Comparison of ENCODE assay signal across 14 mouse cellular contexts in genomic region chr5:64884865-64885439, GRCm38 (mm10). TPM values are rescaled to one million over a fixed set of nuclear protein-coding genes. Genes with fewer than 3 reads are reported as not detected.
DNase-seq lines count a peak whose midpoint lies in the region; ATAC-seq and TF ChIP-seq lines count a peak whose summit lies in the region.
"Had no signal": no experiment of that assay in that cellular context is flagged by ENCODE, and none has a peak within 500 bp of the region (broad histone marks: within the 10 kb centered on the region; RNA-seq: fewer than 3 reads in every experiment).

No protein-coding gene starts in this region.

- TF ChIP-seq POLR2A in CH12.LX (IDR thresholded peaks at IDR 0.05; ENCODE audit: low read depth, low read length), result no peak

- peaks cover 6% of the 10 kb centered on the region; the same call in 1 of the 2 replicates for H3K9me3 ChIP-seq in intestine, embryonic 16.5 days (ENCODE audit: control insufficient read depth, low read length)
- no peaks in the 10 kb centered on the region for H3K9me3 ChIP-seq in intestine, embryonic 15.5 days
- peaks cover 19% of the 10 kb centered on the region for H3K9me3 ChIP-seq in CH12.LX (replicated peaks; ENCODE audit: low read length)
- no peaks in the 10 kb centered on the region for H3K9me3 ChIP-seq in midbrain, embryonic 15.5 days
- H3K9me3 ChIP-seq: embryonic facial prominence, embryonic 15.5 days; forebrain, embryonic 15.5 days; neural tube, embryonic 15.5 days had no signal

- no peak overlapping the region for H3K4me3 ChIP-seq in intestine, embryonic 16.5 days (ENCODE audit: low read length)
- no peak overlapping the region for H3K4me3 ChIP-seq in intestine, embryonic 15.5 days (replicated peaks)
- H3K4me3 ChIP-seq in CH12.LX (replicated peaks in 1 of 3; ENCODE audit: low read depth in 2 of 3, low read length in 2 of 3, poor library complexity in 1 of 3), result no peak overlapping the region
- no peak overlapping the region for H3K4me3 ChIP-seq in midbrain, embryonic 15.5 days
- H3K4me3 ChIP-seq: embryonic facial prominence, embryonic 15.5 days; forebrain, embryonic 15.5 days; hindbrain, embryonic 10.5 days; neural tube, embryonic 15.5 days had no signal

- dilution Hi-C loops in CH12.LX (cut with MboI; ENCODE audit: extremely low pct_ligation_motif_present, extremely low pct_unique_long_range_greater_than_20kb, low sequenced_read_pairs), result no loop called here

- H3K4me1 ChIP-seq in intestine, embryonic 16.5 days (ENCODE audit: control insufficient read depth, insufficient read depth, low read length), result 0 out of 2 replicates have a peak, but pooled peaks cover 3% of the 10 kb centered on the region
- H3K4me1 ChIP-seq in intestine, embryonic 15.5 days (replicated peaks), result 0 out of 2 replicates have a peak, but pooled peaks cover 3% of the 10 kb centered on the region
- H3K4me1 ChIP-seq in CH12.LX (ENCODE audit: control insufficient read depth in 1 of 2, insufficient read depth in 2 of 2), result peaks cover 4 to 35% of the 10 kb centered on the region in 2 experiments
- H3K4me1 ChIP-seq in midbrain, embryonic 15.5 days, result 0 out of 2 replicates have a peak, but pooled peaks cover 4% of the 10 kb centered on the region

- peak; percentile 82 for TF ChIP-seq EP300 in CH12.LX (IDR thresholded peaks at IDR 0.05; ENCODE audit: low read length)

- DNase-seq in B cell, adult 2 months, result peak; percentile 38 to 50
- peak; percentile 95 for DNase-seq in CH12.LX (ENCODE audit: extremely low read depth)
- no peak for DNase-seq in gastrocnemius, adult 18-20 months (ENCODE audit: low spot score)
- DNase-seq: cerebellum, adult 9-11 months; gastrocnemius, postnatal 14 days; thymus, postnatal 4 days had no signal

- no peaks in the 10 kb centered on the region for H3K79me2 ChIP-seq in CH12.LX (replicated peaks; ENCODE audit: control insufficient read depth, extremely low read depth, insufficient read depth, poor library complexity, severe bottlenecking)

- H3K9ac ChIP-seq in intestine, embryonic 16.5 days (ENCODE audit: low read depth, low read length), result no peak overlapping the region
- H3K9ac ChIP-seq in intestine, embryonic 15.5 days, result no peak overlapping the region
- no peak overlapping the region for H3K9ac ChIP-seq in CH12.LX (ENCODE audit: insufficient read depth, low read depth)
- H3K9ac ChIP-seq in midbrain, embryonic 15.5 days, result no peak overlapping the region
- H3K9ac ChIP-seq: embryonic facial prominence, embryonic 15.5 days; forebrain, embryonic 15.5 days; neural tube, embryonic 15.5 days had no signal

- in situ Hi-C loops in CH12.LX (cut with MboI; ENCODE audit: low pct_ligation_motif_present, low pct_unique_long_range_greater_than_20kb, low sequenced_read_pairs), result loop anchor here (5.0 kb wide), 2 partner anchors 42 to 72 kb away; no protein-coding TSS in a partner anchor

- H3K27ac ChIP-seq in intestine, embryonic 16.5 days (ENCODE audit: low read length), result no peak overlapping the region
- H3K27ac ChIP-seq in intestine, embryonic 15.5 days, result no peak overlapping the region
- H3K27ac ChIP-seq in CH12.LX (ENCODE audit: insufficient read depth, low read depth), result peak overlapping the region; percentile 82
- H3K27ac ChIP-seq in midbrain, embryonic 15.5 days, result no peak overlapping the region
- H3K27ac ChIP-seq: neural tube, embryonic 15.5 days had no signal

- peak; percentile 28 for TF ChIP-seq RAD21 in CH12.LX (IDR thresholded peaks at IDR 0.05; ENCODE audit: low read depth, low read length)

- WGBS in intestine, embryonic 16.5 days, result 84% methylated on average over 13 of the region's 13 CpGs
- 82% methylated on average over 13 of the region's 13 CpGs for WGBS in intestine, embryonic 15.5 days
- WGBS in midbrain, embryonic 15.5 days, result 86% methylated on average over 13 of the region's 13 CpGs

- 0 out of 2 replicates have a peak, but pooled peaks have one; percentile 23 for ATAC-seq in intestine, embryonic 16.5 days
- ATAC-seq in intestine, embryonic 15.5 days, result no peak
- peak; percentile 26 for ATAC-seq in inflammation-experienced regulatory T-cells, adult 6 months
- ATAC-seq in midbrain, embryonic 15.5 days (replicated peaks), result no peak

- H3K27me3 ChIP-seq in intestine, embryonic 16.5 days (replicated peaks; ENCODE audit: control insufficient read depth, insufficient read depth, low read length), result no peaks in the 10 kb centered on the region
- H3K27me3 ChIP-seq in intestine, embryonic 15.5 days (replicated peaks), result no peaks in the 10 kb centered on the region
- H3K27me3 ChIP-seq in CH12.LX (replicated peaks), result no peaks in the 10 kb centered on the region
- H3K27me3 ChIP-seq in midbrain, embryonic 15.5 days (replicated peaks), result no peaks in the 10 kb centered on the region
- H3K27me3 ChIP-seq: embryonic facial prominence, embryonic 15.5 days; forebrain, embryonic 15.5 days; neural tube, embryonic 15.5 days had no signal

- H3K4me2 ChIP-seq in intestine, embryonic 16.5 days (ENCODE audit: low read depth, low read length), result no peak overlapping the region
- H3K4me2 ChIP-seq in intestine, embryonic 15.5 days (replicated peaks), result no peak overlapping the region
- peak overlapping the region; percentile 62 for H3K4me2 ChIP-seq in CH12.LX (ENCODE audit: insufficient read depth, low read depth, poor library complexity, severe bottlenecking)
- H3K4me2 ChIP-seq in midbrain, embryonic 15.5 days, result no peak overlapping the region
- H3K4me2 ChIP-seq: embryonic facial prominence, embryonic 15.5 days; forebrain, embryonic 15.5 days; neural tube, embryonic 15.5 days had no signal

- TF ChIP-seq CTCF in CH12.LX (conservative IDR thresholded peaks at IDR 0.05 in 1 of 2, IDR thresholded peaks at IDR 0.05 in 1 of 2; ENCODE audit: low read depth in 2 of 2, low read length in 2 of 2), result peak in 1 of 2 experiments; percentile 31; a peak in 1 of 4 replicates

- H3K36me3 ChIP-seq in intestine, embryonic 16.5 days (ENCODE audit: control insufficient read depth, insufficient read depth, low read length), result no peaks in the 10 kb centered on the region
- no peaks in the 10 kb centered on the region for H3K36me3 ChIP-seq in intestine, embryonic 15.5 days
- H3K36me3 ChIP-seq in CH12.LX (replicated peaks in 1 of 2; ENCODE audit: control insufficient read depth in 1 of 2, insufficient read depth in 1 of 2, low read length in 1 of 2), result no peaks in the 10 kb centered on the region
- H3K36me3 ChIP-seq in midbrain, embryonic 15.5 days (replicated peaks), result no peaks in the 10 kb centered on the region
- H3K36me3 ChIP-seq: embryonic facial prominence, embryonic 15.5 days; forebrain, embryonic 15.5 days; hindbrain, embryonic 10.5 days; neural tube, embryonic 15.5 days had no signal

TF ChIP-seq in CH12.LX, 34 proteins besides CTCF, POLR2A, EP300 and RAD21 (continues in another document):
- TF ChIP-seq RCOR1 (conservative IDR thresholded peaks at IDR 0.05; ENCODE audit: low read depth, low read length) (peak; percentile 76; the same call in 1 of the 2 replicates), TCF12 (IDR thresholded peaks at IDR 0.05; ENCODE audit: low read depth, low read length) (peak; percentile 71), USF2 (conservative IDR thresholded peaks at IDR 0.05; ENCODE audit: low read depth, low read length) (no peak), MAFK (IDR thresholded peaks at IDR 0.05; ENCODE audit: insufficient replicate concordance, low read length) (peak; percentile 59; the same call in 1 of the 2 replicates), UBTF (IDR thresholded peaks at IDR 0.05; ENCODE audit: low read depth, low read length) (no peak), SIN3A (IDR thresholded peaks at IDR 0.05; ENCODE audit: low read length) (peak; percentile 62), MYC (IDR thresholded peaks at IDR 0.05; ENCODE audit: low read depth, low read length) (peak; percentile 90), IRF4 (IDR thresholded peaks at IDR 0.05; ENCODE audit: low read depth, low read length) (peak; percentile 83), MEF2A (IDR thresholded peaks at IDR 0.05; ENCODE audit: borderline replicate concordance, low read depth, low read length) (peak; percentile 81), TBP (conservative IDR thresholded peaks at IDR 0.05; ENCODE audit: low read depth, low read length) (no peak), GABPA (IDR thresholded peaks at IDR 0.05; ENCODE audit: insufficient replicate concordance, low read depth, low read length) (no peak), ZNF384 (IDR thresholded peaks at IDR 0.05; ENCODE audit: low read depth, low read length) (peak; percentile 30; the same call in 1 of the 2 replicates), ZC3H11A (IDR thresholded peaks at IDR 0.05; ENCODE audit: low read depth, low read length) (no peak), USF1 (IDR thresholded peaks at IDR 0.05; ENCODE audit: low read depth, low read length) (peak; percentile 41), JUND (conservative IDR thresholded peaks at IDR 0.05; ENCODE audit: low read depth, low read length) (0 out of 2 replicates have a peak, but pooled peaks have one; percentile 6), PAX5 (IDR thresholded peaks at IDR 0.05; ENCODE audit: low read length) (no peak), E2F4 (IDR thresholded peaks at IDR 0.05; ENCODE audit: insufficient replicate concordance, low read depth, low read length) (no peak), ELF1 (IDR thresholded peaks at IDR 0.05; ENCODE audit: low read depth, low read length) (peak; percentile 49), JUN (IDR thresholded peaks at IDR 0.05; ENCODE audit: insufficient read depth, low read depth, low read length) (no peak), ETS1 (conservative IDR thresholded peaks at IDR 0.05; ENCODE audit: low read depth, low read length) (peak; percentile 87), KAT2A (IDR thresholded peaks at IDR 0.05; ENCODE audit: insufficient replicate concordance, low read length) (no peak), CHD2 (IDR thresholded peaks at IDR 0.05; ENCODE audit: low read length) (peak; percentile 79; the same call in 1 of the 2 replicates), NRF1 (IDR thresholded peaks at IDR 0.05; ENCODE audit: low read depth, low read length) (0 out of 2 replicates have a peak, but pooled peaks have one; percentile 16), MAX (IDR thresholded peaks at IDR 0.05; ENCODE audit: low read length) (peak; percentile 83), MAZ (IDR thresholded peaks at IDR 0.05; ENCODE audit: low read depth, low read length) (peak; percentile 97)

RNA-seq across cellular contexts. Expression of gene Tlr1, which starts 48.4 kb away (rescaled TPM):
- polyA plus RNA-seq in intestine, embryonic 16.5 days (2015; fragmentation: Nextera tagmentation; extraction: Ambion mirVana), result 1.3 TPM in 2 replicates
- 1.0 and 1.3 TPM in 2 replicates for polyA plus RNA-seq in intestine, embryonic 15.5 days (2015; fragmentation: Nextera tagmentation; extraction: Ambion mirVana)
- total RNA-seq in CH12.LX (2012; rRNA removed) (4.3 and 6.4 TPM in 2 replicates), CH12.LX (2014; rRNA removed) (22.2 and 22.5 TPM in 2 replicates)
- 21.3 and 26.5 TPM in 2 replicates for polyA plus RNA-seq in CH12.LX (2012; ENCODE audit: insufficient read length, low read depth)
- 10 to 100 TPM; 33.5 to 66.0 (median 62.2) TPM for polyA plus RNA-seq in inflammation-experienced regulatory T-cells, adult 6 months (2017; shearing (Covaris generic))
- 0.60 and 0.75 TPM in 2 replicates for polyA plus RNA-seq in midbrain, embryonic 15.5 days (2015; fragmentation: Nextera tagmentation; extraction: Ambion mirVana)
- total RNA-seq in gastrocnemius, adult 18-20 months (2021), result under 1 TPM in 1 of 2 experiments, not detected in 1; 0.28 TPM

Comparison
In these comparisons a context has a peak if more than half of its experiments do, and no peak if none do; other contexts are left out.
1. ATAC-seq: peak in intestine, embryonic 16.5 days (single experiment) and inflammation-experienced regulatory T-cells, adult 6 months (single experiment); none in intestine, embryonic 15.5 days (single experiment) and midbrain, embryonic 15.5 days (single experiment).